Mouse (Mus musculus) bone marrow macrophage, adult 2 months (primary cell): ENCODE results near the gene Hivep3.

Experiments
- CTCF ChIP-seq: IDR thresholded peaks from 2 replicates; pipeline ENCODE4 v1.5.1; 2012; ENCODE audit warnings: low read depth, mild to moderate bottlenecking, low read length, moderate library complexity
- POLR2A ChIP-seq: IDR thresholded peaks from 2 replicates; pipeline ENCODE4 v1.6.1; 2012; ENCODE audit warnings: mild to moderate bottlenecking, low read depth, low read length, borderline replicate concordance

DNA sequence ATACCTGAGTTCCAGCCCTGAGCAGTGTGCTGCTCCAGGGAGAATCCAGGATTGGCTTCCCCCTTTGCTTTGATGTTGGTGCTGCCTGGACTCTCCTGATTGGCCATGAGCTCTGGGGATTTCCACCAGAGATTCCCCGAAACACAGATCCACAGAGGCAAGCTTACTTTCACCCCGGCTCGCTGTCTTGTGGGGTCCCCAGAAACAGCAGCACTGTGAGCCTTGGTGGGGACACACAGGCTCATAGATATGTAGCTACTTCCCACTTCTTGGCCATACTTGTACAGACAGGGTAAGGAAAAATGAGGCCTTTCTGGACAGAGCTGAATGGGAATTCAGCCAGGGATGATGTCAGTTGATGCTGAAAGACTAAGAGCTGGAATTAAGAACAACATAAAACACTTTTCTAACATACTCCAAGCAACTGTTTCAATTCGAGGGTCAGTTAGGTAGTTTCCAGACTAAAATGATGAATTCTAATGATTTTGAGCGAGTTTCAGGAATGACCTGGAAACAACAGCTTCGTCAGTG, 17.2 kb downstream of the Hivep3 start:
- TF ChIP-seq POLR2A (no peak), CTCF (no peak)
